Mouse (Mus musculus): ENCODE measurements around the gene Zfp641.
A peak's percentile ranks its signal among the peaks of the same experiment; 100 is the strongest.

Gene Zfp641

GRCm38 (mm10) chr15:98295628-98296551 lies at the start of gene Zfp641:
Zfp641 (minus strand) TSS chr15:98296161.
- peak; percentile 48 to 65 for DNase-seq

DNA sequence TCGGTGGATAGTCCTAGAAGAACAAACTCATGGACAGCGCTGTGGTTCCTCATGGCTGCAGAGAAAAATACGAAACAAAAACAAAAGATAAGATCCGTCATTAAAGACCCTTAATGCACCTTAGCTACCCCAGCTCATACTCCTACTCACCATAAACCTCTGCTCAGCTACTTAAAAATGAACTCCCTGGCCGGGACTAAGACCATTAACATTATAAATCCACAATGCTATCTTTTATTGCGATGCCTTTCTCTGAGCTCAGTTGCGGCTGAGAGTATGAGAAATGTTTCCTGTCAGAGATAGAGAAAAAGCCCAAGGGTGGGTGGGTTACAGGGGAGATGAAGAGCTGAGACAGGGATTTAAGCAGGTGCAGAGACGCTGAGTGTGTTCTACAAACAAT lies 44.9 kb upstream of the Zfp641 start, which contains the start of gene Olfr284:
Gene Olfr284, minus strand, starts transcription at position 101 of the 400 bp plus-strand sequence.
- no peak for DNase-seq

GRCm38 (mm10) chr15:98317177-98317724 lies 21.3 kb upstream of the Zfp641 start, which contains the start of gene Olfr285:
Olfr285 (minus strand) TSS chr15:98317353.
- no peak for DNase-seq

DNA sequence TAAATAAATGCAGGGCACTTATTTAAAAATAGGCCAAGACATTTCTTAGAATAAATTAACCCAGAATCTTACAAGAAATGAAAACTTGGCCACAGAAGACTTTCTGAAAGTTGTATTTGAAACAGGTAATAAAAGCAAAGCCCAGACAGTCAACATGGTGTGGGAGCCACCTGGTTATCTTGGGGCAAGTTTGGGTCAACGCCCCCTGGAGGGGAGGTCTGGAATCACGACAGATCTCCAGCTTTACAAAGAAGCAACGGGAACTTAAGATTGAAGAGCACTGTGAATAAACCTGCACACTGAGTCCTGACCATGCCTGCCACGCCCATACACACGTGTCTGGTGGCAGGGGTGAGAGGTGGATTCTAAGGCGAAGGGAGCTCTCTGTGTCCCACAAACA lies 19.7 kb upstream of the Zfp641 start:
- no peak for DNase-seq

- DNase-seq: peak; percentile 25 to 55
Measured at GRCm38 (mm10) chr15:98293651-98294050, 2.3 kb downstream of the Zfp641 start.

GRCm38 (mm10) chr15:98288566-98288965 lies 7.4 kb downstream of the Zfp641 start:
- no peak for DNase-seq

DNA sequence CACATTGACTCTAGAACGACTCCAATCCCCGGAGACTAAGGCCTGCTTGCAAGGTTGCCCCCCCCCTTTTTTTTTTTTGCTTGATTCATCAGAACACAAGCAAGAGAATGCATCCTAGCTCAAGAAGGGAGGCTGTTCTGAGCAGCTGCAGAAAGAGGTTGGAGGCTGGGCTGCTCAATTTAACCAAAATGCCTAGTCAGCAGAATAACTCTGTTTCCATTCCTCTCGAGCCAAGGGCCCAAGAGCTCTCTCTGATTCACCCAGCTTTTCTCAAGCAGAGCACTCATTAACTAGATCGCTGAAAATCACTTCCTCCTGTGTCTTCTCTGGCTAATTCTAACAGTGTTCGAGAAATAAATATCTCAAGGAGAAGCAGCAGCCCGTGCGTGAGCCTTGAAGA lies 9.5 kb downstream of the Zfp641 start:
- no peak for DNase-seq

DNA sequence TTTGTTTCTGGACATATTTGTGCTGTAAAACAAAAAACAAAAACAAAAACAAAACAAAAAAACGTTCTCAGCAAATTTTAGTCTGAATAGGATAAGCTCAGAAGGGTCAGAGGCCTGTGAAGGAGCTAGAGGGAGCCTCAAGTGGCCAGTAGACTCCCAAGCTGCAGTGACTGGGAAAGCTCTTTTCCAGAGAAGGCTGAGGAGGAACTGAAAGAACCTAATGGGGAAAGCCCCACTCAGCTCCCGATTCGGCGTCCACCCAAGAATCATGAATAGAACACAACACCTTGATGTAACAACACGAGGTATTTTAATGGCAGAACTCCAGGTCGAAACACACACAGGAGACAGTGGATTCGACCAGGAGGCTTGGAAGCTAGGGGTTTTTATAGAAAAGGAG lies 38.2 kb downstream of the Zfp641 start:
- no peak for DNase-seq

GRCm38 (mm10) chr15:98257193-98257592 lies 38.8 kb downstream of the Zfp641 start, which contains the start of gene H1fnt:
H1fnt (minus strand) TSS chr15:98257293.
- no peak for DNase-seq

GRCm38 (mm10) chr15:98256271-98256670 lies 39.7 kb downstream of the Zfp641 start:
- DNase-seq: peak; percentile 5 to 21
